Mouse (Mus musculus): ENCODE results near the gene Grid1.

Gene Grid1

GRCm38 (mm10) chr14:35358136-35358821, 538.4 kb downstream of the Grid1 start:
- CTCF ChIA-PET: interaction anchor here in 1 of 4 experiments (0.9 kb wide), 1 partner anchor 32 kb away, joined by 5 read pairs; no protein-coding TSS in a partner anchor

GRCm38 (mm10) chr14:35365177-35365944, 545.5 kb downstream of the Grid1 start:
- ChIA-PET POLR2A (no interaction called here), CTCF (no interaction called here)

More at GRCm38 (mm10) chr14:35358136-35358821, 538.4 kb downstream of the Grid1 start:
- POLR2A ChIA-PET: no interaction called here

- POLR2A ChIA-PET: interaction anchor here in 1 of 4 experiments (0.5 kb wide), 1 partner anchor 957 kb away, joined by 3 read pairs; no protein-coding TSS in a partner anchor
- CTCF ChIA-PET: no interaction called here
Measured at GRCm38 (mm10) chr14:35374374-35374773, 554.5 kb downstream of the Grid1 start.

- POLR2A ChIA-PET: no interaction called here
- CTCF ChIA-PET: no interaction called here
Measured at GRCm38 (mm10) chr14:35393591-35393990, 573.7 kb downstream of the Grid1 start.

GRCm38 (mm10) chr14:35404249-35404908, 584.5 kb downstream of the Grid1 start:
- CTCF ChIA-PET: no interaction called here
- POLR2A ChIA-PET: no interaction called here

- POLR2A ChIA-PET: no interaction called here
Measured at GRCm38 (mm10) chr14:35430259-35430658, 610.4 kb downstream of the Grid1 start.

GRCm38 (mm10) chr14:35453702-35454101, 633.8 kb downstream of the Grid1 start:
- CTCF ChIA-PET: interaction anchor here in 1 of 4 experiments (0.9 kb wide), 1 partner anchor 25 kb away, joined by 3 read pairs; no protein-coding TSS in a partner anchor
- POLR2A ChIA-PET: no interaction called here

More at GRCm38 (mm10) chr14:35430259-35430658, 610.4 kb downstream of the Grid1 start:
- CTCF ChIA-PET: no interaction called here

- CTCF ChIA-PET: no interaction called here
- POLR2A ChIA-PET: no interaction called here
Measured at GRCm38 (mm10) chr14:35468254-35468653, 648.3 kb downstream of the Grid1 start.

- ChIA-PET CTCF (no interaction called here), POLR2A (no interaction called here)
Measured at GRCm38 (mm10) chr14:35486017-35486416, 666.1 kb downstream of the Grid1 start.

GRCm38 (mm10) chr14:35502324-35502723, 682.4 kb downstream of the Grid1 start:
- ChIA-PET POLR2A (interaction anchor here in 1 of 4 experiments (0.6 to 0.9 kb wide), 2 partner anchors 8 to 1364 kb away, joined by 3 read pairs; no protein-coding TSS in a partner anchor), CTCF (no interaction called here)

- POLR2A ChIA-PET: no interaction called here
- CTCF ChIA-PET: no interaction called here
Measured at GRCm38 (mm10) chr14:35519402-35519801, 699.5 kb downstream of the Grid1 start.

GRCm38 (mm10) chr14:35538835-35539234, 718.9 kb downstream of the Grid1 start:
- CTCF ChIA-PET: no interaction called here
- POLR2A ChIA-PET: no interaction called here

- ChIA-PET POLR2A (no interaction called here), CTCF (interaction anchor here in 1 of 4 experiments (0.7 kb wide), 1 partner anchor 724 kb away, joined by 4 read pairs; no protein-coding TSS in a partner anchor)
Measured at GRCm38 (mm10) chr14:35541254-35541991, 721.5 kb downstream of the Grid1 start.

- ChIA-PET CTCF (no interaction called here), POLR2A (no interaction called here)
Measured at GRCm38 (mm10) chr14:35541992-35542380, 722.1 kb downstream of the Grid1 start.

- POLR2A ChIA-PET: no interaction called here
Measured at GRCm38 (mm10) chr14:35554288-35554687, 734.4 kb downstream of the Grid1 start.

GRCm38 (mm10) chr14:35561244-35561893, 741.5 kb downstream of the Grid1 start:
- ChIA-PET POLR2A (no interaction called here), CTCF (no interaction called here)

More at GRCm38 (mm10) chr14:35554288-35554687, 734.4 kb downstream of the Grid1 start:
- CTCF ChIA-PET: interaction anchor here in 1 of 4 experiments (0.7 kb wide), 1 partner anchor 1526 kb away, joined by 5 read pairs; no protein-coding TSS in a partner anchor

- CTCF ChIA-PET: no interaction called here
- POLR2A ChIA-PET: no interaction called here
Measured at GRCm38 (mm10) chr14:35572991-35573502, 753.1 kb downstream of the Grid1 start.

- CTCF ChIA-PET: no interaction called here
- POLR2A ChIA-PET: no interaction called here
Measured at GRCm38 (mm10) chr14:35574489-35574888, 754.6 kb downstream of the Grid1 start.

- POLR2A ChIA-PET: no interaction called here
- CTCF ChIA-PET: no interaction called here
Measured at GRCm38 (mm10) chr14:35575285-35575684, 755.4 kb downstream of the Grid1 start.

Data from embryonic stem cell, embryonic (primary cell).